Mouse (Mus musculus) bone marrow macrophage, adult 2 months (primary cell): ENCODE measurements around the gene Baiap2l2.

Source experiments
- CTCF ChIP-seq: IDR thresholded peaks from 2 replicates; pipeline ENCODE4 v1.5.1; 2012; ENCODE audit warnings: low read depth, mild to moderate bottlenecking, low read length, moderate library complexity
- POLR2A ChIP-seq: IDR thresholded peaks from 2 replicates; pipeline ENCODE4 v1.6.1; 2012; ENCODE audit warnings: mild to moderate bottlenecking, low read depth, low read length, borderline replicate concordance

GRCm38 (mm10) chr15:79299563-79300155, 14.3 kb upstream of the Baiap2l2 start:
- TF ChIP-seq CTCF, result no peak
- TF ChIP-seq POLR2A, result no peak
